Mouse (Mus musculus) megakaryocyte, embryonic 14.5 days (primary cell): ENCODE measurements around the gene Asb13.

Experiments used
- FLI1 ChIP-seq: IDR thresholded peaks from 2 replicates; pipeline ENCODE4 v1.6.1; 2012; ENCODE audit warnings: low read length, inconsistent platforms, mixed read lengths
- GATA1 ChIP-seq: IDR thresholded peaks from 3 replicates; pipeline ENCODE4 v1.6.1; 2012; ENCODE audit warnings: mixed read lengths, low read length, inconsistent platforms, borderline replicate concordance

DNA sequence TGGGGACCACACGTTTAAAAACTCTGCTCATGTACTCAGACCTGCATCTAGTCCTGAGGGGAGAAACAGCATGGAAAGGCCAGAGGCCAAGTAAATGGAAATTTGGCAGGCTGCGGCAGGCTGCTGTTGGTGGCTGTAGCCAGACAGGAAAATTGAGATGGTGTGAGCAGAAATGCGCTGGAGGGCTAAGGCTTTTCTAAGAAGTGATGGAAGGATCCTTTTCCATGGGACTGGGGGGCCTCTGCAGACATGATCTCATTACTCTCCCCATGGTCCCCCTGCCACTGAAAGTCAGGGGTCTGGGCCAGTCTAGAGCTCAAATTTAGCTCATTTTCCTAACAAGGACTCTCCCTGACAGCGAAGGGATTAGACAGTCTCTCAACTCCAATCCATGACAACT lies 39.8 kb downstream of the Asb13 start:
- TF ChIP-seq GATA1 (no peak), FLI1 (no peak)
